Mouse (Mus musculus): ENCODE data around the gene Fpgs. TPM values are rescaled to one million over a fixed set of nuclear protein-coding genes. Genes with fewer than 3 reads are reported as not detected.

Fpgs gene
- polyA plus RNA-seq, 1 experiment = 33.7 TPM

DNA sequence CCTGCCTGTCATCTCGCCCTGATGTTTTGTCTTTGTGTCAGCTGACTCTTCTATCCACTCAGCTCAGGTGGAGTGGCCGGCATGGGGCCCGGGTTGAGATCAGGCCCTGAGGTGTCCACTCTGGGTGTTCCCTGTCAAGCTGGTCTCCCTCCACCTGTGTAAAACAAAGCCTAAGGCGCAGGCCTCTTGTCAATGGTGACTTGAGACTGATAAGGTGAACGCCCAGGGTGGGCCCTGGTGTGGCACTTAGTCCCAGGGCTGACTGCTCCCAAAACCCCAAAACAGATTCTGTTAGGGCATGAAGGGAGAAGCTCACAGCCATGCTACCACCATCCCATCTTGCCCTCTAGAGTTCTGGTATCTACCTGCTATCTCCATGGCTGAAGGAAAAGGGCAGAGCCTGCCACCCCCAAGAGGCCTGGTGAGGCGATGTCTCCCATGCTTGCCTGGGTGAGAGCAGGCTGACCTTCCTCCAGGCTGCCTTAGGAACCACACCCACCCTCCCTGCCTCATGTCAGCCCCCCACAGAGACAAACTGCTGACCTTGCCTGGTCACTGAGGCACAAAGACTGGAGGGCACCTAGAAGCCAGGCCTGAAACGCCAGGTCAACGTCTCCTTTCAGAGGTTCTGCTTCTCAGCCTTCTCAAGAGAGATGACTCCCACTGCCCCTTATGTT lies 59.0 kb downstream of the Fpgs start:
- TF ChIP-seq POLR2A (IDR thresholded peaks at IDR 0.05; ENCODE audit: borderline replicate concordance, extremely low read depth, insufficient read depth, insufficient read length, poor library complexity, severe bottlenecking) = no peak
- TF ChIP-seq CTCF (IDR thresholded peaks at IDR 0.05; ENCODE audit: borderline replicate concordance, extremely low read depth, insufficient read depth, insufficient read length) = no peak
- DNase-seq (ENCODE audit: low read depth) = no peak

DNA sequence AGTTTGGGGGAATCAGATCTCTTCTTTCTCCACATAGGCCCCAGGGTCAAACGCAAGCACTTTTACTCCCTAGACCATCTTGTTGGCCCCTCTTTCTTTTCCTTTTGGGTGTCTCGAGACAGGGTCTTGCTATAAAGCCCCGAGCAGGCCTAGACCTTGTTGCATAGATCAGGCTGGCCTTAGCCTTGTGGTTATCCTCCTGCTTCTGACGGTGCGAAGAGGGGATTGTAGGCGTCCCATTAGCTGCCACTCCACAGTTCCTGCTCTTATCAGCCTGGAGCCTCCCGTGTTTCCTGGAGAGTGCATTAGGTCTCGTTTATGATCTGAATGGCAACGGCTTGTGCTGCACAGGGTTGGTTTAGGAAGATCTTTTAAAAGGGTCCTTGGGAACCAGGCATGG lies 59.9 kb downstream of the Fpgs start:
- no peak for DNase-seq (ENCODE audit: low read depth)
- TF ChIP-seq CTCF (IDR thresholded peaks at IDR 0.05; ENCODE audit: borderline replicate concordance, extremely low read depth, insufficient read depth, insufficient read length) = no peak
- no peak for TF ChIP-seq POLR2A (IDR thresholded peaks at IDR 0.05; ENCODE audit: borderline replicate concordance, extremely low read depth, insufficient read depth, insufficient read length, poor library complexity, severe bottlenecking)

DNA sequence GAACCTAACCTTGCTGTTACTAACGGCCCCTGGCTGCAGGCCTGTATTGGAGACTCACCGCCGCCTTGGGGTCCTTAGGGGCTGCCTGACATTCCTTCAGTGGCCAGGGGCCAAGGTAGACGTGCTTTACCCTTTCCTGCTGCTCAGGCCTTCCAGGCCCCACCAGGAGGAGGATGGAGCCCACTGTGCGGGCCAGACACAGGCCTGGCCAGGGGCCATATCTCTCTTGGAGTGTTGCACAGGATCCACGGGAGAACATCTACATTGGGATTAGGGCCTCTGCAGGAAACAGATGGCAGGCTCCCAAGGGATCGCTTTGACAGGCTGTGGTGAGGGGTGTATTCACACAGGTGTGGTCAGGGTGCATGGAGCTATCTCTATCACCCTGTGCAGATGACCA lies 61.1 kb downstream of the Fpgs start:
- TF ChIP-seq POLR2A (IDR thresholded peaks at IDR 0.05; ENCODE audit: borderline replicate concordance, extremely low read depth, insufficient read depth, insufficient read length, poor library complexity, severe bottlenecking) = no peak
- no peak for TF ChIP-seq CTCF (IDR thresholded peaks at IDR 0.05; ENCODE audit: borderline replicate concordance, extremely low read depth, insufficient read depth, insufficient read length)
- no peak for DNase-seq (ENCODE audit: low read depth)

DNA sequence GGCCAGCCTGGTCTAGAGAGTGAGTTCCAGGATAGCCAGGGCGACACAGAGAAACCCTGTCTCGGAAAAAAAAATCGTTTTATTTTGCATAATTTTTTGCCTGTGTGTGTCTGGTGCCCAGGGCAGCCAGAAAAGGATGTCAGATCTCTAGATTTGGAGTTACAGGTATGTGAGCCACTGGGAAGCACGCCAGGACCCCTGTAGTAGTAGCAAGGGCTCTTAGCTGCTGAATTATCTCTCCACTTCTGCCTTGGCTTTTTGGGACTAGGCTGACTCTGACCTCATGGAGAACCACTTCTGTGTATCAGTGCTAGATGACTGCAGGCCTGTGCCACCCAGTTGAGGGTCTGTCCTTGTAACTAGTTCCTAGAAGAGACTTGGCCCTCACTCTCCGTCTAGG lies 62.1 kb downstream of the Fpgs start:
- TF ChIP-seq CTCF (IDR thresholded peaks at IDR 0.05; ENCODE audit: borderline replicate concordance, extremely low read depth, insufficient read depth, insufficient read length) (no peak), POLR2A (IDR thresholded peaks at IDR 0.05; ENCODE audit: borderline replicate concordance, extremely low read depth, insufficient read depth, insufficient read length, poor library complexity, severe bottlenecking) (no peak)

DNA sequence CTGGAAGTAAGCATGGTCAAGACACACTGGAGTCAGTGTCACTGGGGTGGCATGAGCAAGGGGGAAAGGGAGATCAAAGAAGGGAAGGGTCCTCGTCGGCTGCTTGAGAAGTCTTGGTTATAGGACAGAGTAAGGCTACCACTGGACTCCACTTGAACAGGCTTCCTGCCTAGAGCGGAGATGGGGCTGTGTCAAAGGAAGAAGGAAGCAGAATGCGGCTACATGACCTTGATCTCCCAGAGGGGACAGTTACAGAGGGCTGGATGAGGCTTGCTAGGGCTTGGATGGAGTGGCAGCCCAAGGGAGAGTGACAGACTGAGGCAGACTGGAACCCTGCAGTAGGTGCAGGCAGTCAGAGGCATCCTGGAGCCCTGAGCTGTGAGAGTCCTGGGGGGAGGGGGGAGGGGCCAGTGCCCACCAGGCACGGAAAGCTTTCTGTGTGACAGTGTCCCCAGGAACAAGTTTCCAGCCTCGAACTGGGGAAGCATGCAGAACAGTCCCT lies 63.3 kb downstream of the Fpgs start:
- TF ChIP-seq POLR2A (IDR thresholded peaks at IDR 0.05; ENCODE audit: borderline replicate concordance, extremely low read depth, insufficient read depth, insufficient read length, poor library complexity, severe bottlenecking) (no peak), CTCF (IDR thresholded peaks at IDR 0.05; ENCODE audit: borderline replicate concordance, extremely low read depth, insufficient read depth, insufficient read length) (no peak)
- DNase-seq (ENCODE audit: low read depth) = no peak

More for the DNA sequence above, 62.1 kb downstream of the Fpgs start:
- DNase-seq (ENCODE audit: low read depth) = no peak

DNA sequence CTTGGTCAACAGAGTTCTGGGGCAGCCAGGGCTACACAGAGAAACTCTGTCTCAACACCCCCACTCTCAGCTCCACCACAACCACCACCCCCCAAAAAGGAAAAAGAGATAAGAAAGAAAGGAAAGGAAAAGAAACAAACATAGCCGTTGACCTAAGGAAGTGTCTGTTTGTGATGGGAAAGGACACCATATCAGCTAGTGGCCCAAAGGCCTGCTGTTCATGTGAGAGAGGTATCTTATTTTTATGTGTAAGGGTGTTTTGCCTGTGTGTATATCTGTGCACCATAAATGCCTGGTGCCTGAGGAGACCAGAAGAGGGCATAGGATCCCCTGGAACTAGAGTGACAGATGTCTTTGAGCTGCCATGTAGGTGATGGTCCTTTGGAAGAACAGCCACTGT lies 64.3 kb downstream of the Fpgs start:
- DNase-seq (ENCODE audit: low read depth) = no peak
- TF ChIP-seq POLR2A (IDR thresholded peaks at IDR 0.05; ENCODE audit: borderline replicate concordance, extremely low read depth, insufficient read depth, insufficient read length, poor library complexity, severe bottlenecking) (no peak), CTCF (IDR thresholded peaks at IDR 0.05; ENCODE audit: borderline replicate concordance, extremely low read depth, insufficient read depth, insufficient read length) (no peak)

DNA sequence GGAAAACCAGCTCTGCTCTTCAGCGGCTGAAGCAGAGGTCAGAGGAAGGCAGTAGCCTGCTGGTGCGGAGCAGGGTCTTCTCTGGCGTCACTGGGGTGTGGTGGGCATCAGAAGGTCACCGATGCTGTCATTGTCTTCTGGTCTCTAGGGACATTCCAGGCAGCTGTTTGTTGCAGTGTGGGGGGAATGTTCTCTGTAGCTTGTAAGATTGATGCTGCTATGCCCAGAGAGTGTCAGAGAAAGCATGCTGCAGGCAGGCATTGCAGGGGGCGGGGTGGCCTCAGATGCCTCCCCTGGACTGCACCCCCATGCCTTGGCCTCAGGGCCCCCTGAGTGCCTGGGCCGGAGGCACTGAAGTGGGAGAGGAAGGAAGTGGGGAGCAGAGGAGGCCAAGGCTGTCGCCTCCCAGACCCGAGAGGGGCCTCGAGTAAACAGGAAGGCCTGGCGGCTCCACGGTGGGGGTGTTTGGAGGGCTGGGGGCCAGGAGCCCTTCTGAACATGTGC lies 66.1 kb downstream of the Fpgs start:
- TF ChIP-seq CTCF (IDR thresholded peaks at IDR 0.05; ENCODE audit: borderline replicate concordance, extremely low read depth, insufficient read depth, insufficient read length) = no peak
- TF ChIP-seq POLR2A (IDR thresholded peaks at IDR 0.05; ENCODE audit: borderline replicate concordance, extremely low read depth, insufficient read depth, insufficient read length, poor library complexity, severe bottlenecking) = no peak
- no peak for DNase-seq (ENCODE audit: low read depth)

DNA sequence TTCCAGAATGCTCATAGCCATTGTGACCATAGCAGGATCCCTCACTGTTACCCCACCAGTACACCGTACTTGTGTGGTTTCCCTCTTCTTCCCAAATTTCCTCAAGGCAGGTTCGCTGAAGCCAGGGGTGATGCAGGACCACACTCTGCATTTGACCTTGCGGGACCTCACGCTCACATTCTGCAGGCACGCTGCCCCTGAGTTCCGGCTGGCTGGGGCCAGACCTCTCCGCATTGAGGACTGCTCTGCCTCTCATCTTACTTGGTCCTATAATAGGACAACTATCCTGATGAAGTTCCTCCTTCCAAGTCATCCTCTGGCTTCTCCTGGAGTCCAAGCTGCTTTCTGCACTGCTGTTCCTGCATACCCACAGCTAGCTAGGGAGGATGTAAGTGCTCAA lies 67.3 kb downstream of the Fpgs start:
- TF ChIP-seq POLR2A (IDR thresholded peaks at IDR 0.05; ENCODE audit: borderline replicate concordance, extremely low read depth, insufficient read depth, insufficient read length, poor library complexity, severe bottlenecking) = no peak
- no peak for TF ChIP-seq CTCF (IDR thresholded peaks at IDR 0.05; ENCODE audit: borderline replicate concordance, extremely low read depth, insufficient read depth, insufficient read length)
- no peak for DNase-seq (ENCODE audit: low read depth)

DNA sequence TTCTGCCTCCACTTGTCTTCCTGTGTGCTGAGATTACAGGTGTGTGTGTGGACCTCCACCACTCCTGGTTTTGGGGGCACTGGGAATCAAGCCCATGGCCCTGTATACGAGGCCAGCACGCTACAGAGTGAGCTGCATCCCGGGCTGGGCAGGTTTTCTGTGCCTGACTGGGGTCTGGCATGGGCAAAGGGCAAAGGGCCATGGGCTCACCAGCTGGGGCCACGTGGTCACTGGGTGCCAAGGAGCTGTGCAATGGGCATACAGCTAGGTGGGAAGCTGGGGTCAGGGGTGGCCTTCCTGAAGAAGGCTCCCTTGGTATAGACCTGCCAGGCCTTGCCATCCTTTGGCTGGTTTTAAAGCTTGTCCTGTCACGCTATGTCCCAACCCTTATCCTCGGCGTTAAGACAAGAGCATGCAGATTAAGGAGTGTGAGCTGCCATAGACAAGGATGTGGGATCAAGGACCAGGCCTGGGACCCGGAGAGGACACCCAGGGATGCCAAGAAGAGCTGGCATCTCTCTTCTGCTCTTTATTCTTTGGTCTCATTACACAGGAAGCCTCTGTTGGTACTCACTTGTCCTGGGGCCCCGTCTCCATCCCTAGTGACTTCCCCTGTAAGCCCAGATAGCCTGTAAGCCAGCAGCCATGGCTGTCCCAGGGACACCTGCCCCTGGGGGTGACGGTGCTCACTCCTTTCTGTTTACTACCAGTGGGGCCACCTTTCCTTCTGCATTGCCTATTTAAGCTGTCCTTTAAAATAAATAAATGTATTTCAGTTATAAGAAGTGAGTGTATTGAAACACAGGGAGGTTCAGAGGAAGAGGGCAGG lies 69.5 kb downstream of the Fpgs start:
- TF ChIP-seq CTCF (IDR thresholded peaks at IDR 0.05; ENCODE audit: borderline replicate concordance, extremely low read depth, insufficient read depth, insufficient read length) (no peak), POLR2A (IDR thresholded peaks at IDR 0.05; ENCODE audit: borderline replicate concordance, extremely low read depth, insufficient read depth, insufficient read length, poor library complexity, severe bottlenecking) (no peak)
- no peak for DNase-seq (ENCODE audit: low read depth)

DNA sequence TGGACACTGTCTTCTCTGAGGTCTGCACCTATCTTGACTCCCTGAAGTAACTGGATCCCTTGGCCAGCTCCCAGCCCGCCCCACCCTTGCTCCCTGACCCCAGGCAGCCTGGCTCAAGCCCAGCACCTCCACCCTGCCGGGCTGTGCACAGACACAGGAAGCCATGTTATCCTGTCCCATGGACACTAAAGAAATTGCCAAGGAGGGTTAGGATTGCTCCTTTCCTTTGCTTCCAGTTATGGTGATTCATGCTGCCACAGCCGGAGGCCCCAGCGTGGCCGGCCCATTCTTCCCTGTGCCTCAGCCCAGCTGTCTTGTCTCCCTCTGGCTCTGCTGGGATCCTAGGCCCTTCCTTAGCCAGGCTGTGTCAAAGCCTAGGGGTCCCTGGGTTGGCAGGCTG lies 70.3 kb downstream of the Fpgs start:
- no peak for DNase-seq (ENCODE audit: low read depth)
- no peak for TF ChIP-seq POLR2A (IDR thresholded peaks at IDR 0.05; ENCODE audit: borderline replicate concordance, extremely low read depth, insufficient read depth, insufficient read length, poor library complexity, severe bottlenecking)
- TF ChIP-seq CTCF (IDR thresholded peaks at IDR 0.05; ENCODE audit: borderline replicate concordance, extremely low read depth, insufficient read depth, insufficient read length) = no peak

Other genes starting within 250 kb of the Fpgs start
- 7.7 and 12.9 TPM in 2 replicates for gene Fam102a, start 168.8 kb downstream of the Fpgs start, polyA plus RNA-seq (2012; rRNA removed)
- gene Dpm2, start 133.3 kb downstream of the Fpgs start, polyA plus RNA-seq (2012; rRNA removed) = 155 and 212 TPM in 2 replicates
- gene Pip5kl1, start 129.3 kb downstream of the Fpgs start, polyA plus RNA-seq (2012; rRNA removed) = 13.2 and 16.0 TPM in 2 replicates
- 0.26 and 0.33 TPM in 2 replicates for gene 9430097D07Rik, start 128.5 kb downstream of the Fpgs start, polyA plus RNA-seq (2012; rRNA removed)
- gene St6galnac4, start 117.0 kb downstream of the Fpgs start, polyA plus RNA-seq (2012; rRNA removed) = 21.7 and 23.9 TPM in 2 replicates
- 16.2 and 22.6 TPM in 2 replicates for gene St6galnac6, start 104.4 kb downstream of the Fpgs start, polyA plus RNA-seq (2012; rRNA removed)
- gene Ak1, start 82.4 kb downstream of the Fpgs start, polyA plus RNA-seq (2012; rRNA removed) = 31.0 and 41.5 TPM in 2 replicates
- gene Eng, start 57.5 kb downstream of the Fpgs start, polyA plus RNA-seq (2012; rRNA removed) = 27.1 and 38.0 TPM in 2 replicates
- gene Cdk9, start 8.9 kb upstream of the Fpgs start, polyA plus RNA-seq (2012; rRNA removed) = 197 and 278 TPM in 2 replicates
- gene Sh2d3c, start 16.9 kb upstream of the Fpgs start, polyA plus RNA-seq (2012; rRNA removed) = 47.8 and 60.6 TPM in 2 replicates
- gene 6330409D20Rik, start 36.9 kb upstream of the Fpgs start, polyA plus RNA-seq (2012; rRNA removed) = 4.4 and 4.8 TPM in 2 replicates
- gene Tor2a, start 53.1 kb upstream of the Fpgs start, polyA plus RNA-seq (2012; rRNA removed) = 60.6 and 96.6 TPM in 2 replicates
- 1.4 and 1.6 TPM in 2 replicates for gene Ttc16, start 71.5 kb upstream of the Fpgs start, polyA plus RNA-seq (2012; rRNA removed)
- 7.1 and 8.7 TPM in 2 replicates for gene Ptrh1, start 71.6 kb upstream of the Fpgs start, polyA plus RNA-seq (2012; rRNA removed)
- gene Cfap157, start 80.3 kb upstream of the Fpgs start, polyA plus RNA-seq (2012; rRNA removed) = 0.71 and 0.86 TPM in 2 replicates
- 170 and 238 TPM in 2 replicates for gene Stxbp1, start 143.1 kb upstream of the Fpgs start, polyA plus RNA-seq (2012; rRNA removed)
- gene Fam129b, start 172.0 kb upstream of the Fpgs start, polyA plus RNA-seq (2012; rRNA removed) = 40.2 and 47.0 TPM in 2 replicates

Measured in brain, embryonic 14.5 days (tissue).